Mouse (Mus musculus) olfactory bulb, adult 2 months (tissue): ENCODE results near the gene Cenpf.

ENCODE experiments used
- CTCF ChIP-seq: fragments of 200-500 bp; IDR thresholded peaks from 2 replicates; pipeline ENCODE4 v1.5.1; 2012; ENCODE audit warnings: low read depth, mild to moderate bottlenecking, low read length, moderate library complexity; ENCODE audit not compliant: insufficient read depth
- POLR2A ChIP-seq: fragments of 200-500 bp; IDR thresholded peaks from 2 replicates; pipeline ENCODE4 v1.6.1; 2012; ENCODE audit warnings: mild to moderate bottlenecking, low read depth, low read length, moderate library complexity; ENCODE audit not compliant: insufficient read depth

- TF ChIP-seq CTCF, result no peak
- TF ChIP-seq POLR2A, result no peak
Observed at GRCm38 (mm10) chr1:189653746-189654145, 34.1 kb downstream of the Cenpf start.
